In genomic region chr16:58343921-58344320, GRCm38 (mm10) we compare ENCODE assay signal across 25 mouse cellular contexts.
DNase-seq lines count a peak whose midpoint lies in the region; ATAC-seq and TF ChIP-seq lines count a peak whose summit lies in the region.
"Had no signal": no experiment of that assay in that cellular context is flagged by ENCODE, and none has a peak within 500 bp of the region (broad histone marks: within the 10 kb centered on the region; RNA-seq: fewer than 3 reads in every experiment).

No protein-coding gene starts in this region.

- TF ChIP-seq CTCF in C2C12 (IDR thresholded peaks at IDR 0.05; ENCODE audit: control insufficient read depth, insufficient read depth, insufficient read length), result no peak
- no peak for TF ChIP-seq CTCF in embryonic fibroblast, embryonic 13.5 days (IDR thresholded peaks at IDR 0.05; ENCODE audit: borderline replicate concordance, insufficient read depth, low read length)
- no peak for TF ChIP-seq CTCF in heart, adult 2 months (IDR thresholded peaks at IDR 0.05)

- H3K79me3 ChIP-seq in C2C12 (ENCODE audit: low read depth), result no peaks in the 10 kb centered on the region

- intact Hi-C loops in heart, adult 2 months (cut with DNase I), result no loop called here

- H3K27me3 ChIP-seq in hindbrain, embryonic 14.5 days (ENCODE audit: control insufficient read depth, insufficient read depth, low read length), result no peaks in the 10 kb centered on the region
- H3K27me3 ChIP-seq in hindbrain, embryonic 10.5 days (ENCODE audit: insufficient read depth, poor library complexity, severe bottlenecking), result no peaks in the 10 kb centered on the region
- no peaks in the 10 kb centered on the region for H3K27me3 ChIP-seq in C2C12 (ENCODE audit: control insufficient read depth, insufficient read depth, insufficient read length)
- no peaks in the 10 kb centered on the region for H3K27me3 ChIP-seq in heart, adult 2 months (ENCODE audit: control insufficient read depth, insufficient read depth, low read length)
- H3K27me3 ChIP-seq: embryonic facial prominence, embryonic 12.5 days; forebrain, embryonic 12.5 days; Patski had no signal

- TF ChIP-seq EP300 in heart, adult 2 months (IDR thresholded peaks at IDR 0.05; ENCODE audit: insufficient read depth, low read depth, low read length), result no peak

- H3K9ac ChIP-seq in hindbrain, embryonic 14.5 days, result no peak overlapping the region
- H3K9ac ChIP-seq in heart, adult 2 months (ENCODE audit: low read depth, low read length), result no peak overlapping the region
- H3K9ac ChIP-seq: embryonic facial prominence, embryonic 12.5 days; forebrain, embryonic 12.5 days had no signal

- DNase-seq in hindbrain, embryonic 14.5 days (ENCODE audit: low spot score), result peak; percentile 13
- DNase-seq in hindbrain, embryonic 10.5 days (ENCODE audit: low spot score), result no peak
- DNase-seq in kidney, postnatal 10 days, result no peak
- DNase-seq in heart, adult 2 months, result no peak
- DNase-seq: adrenal gland, adult 8-10 months; adrenal gland, postnatal 14 days; adrenal gland, postnatal 36 days; B cell, adult 2 months; cerebellum, adult 11-12 months; cerebellum, adult 2 months; cerebellum, adult 9-10 months; cerebellum, postnatal 10 days; cerebellum, postnatal 25 days had no signal

- no peaks in the 10 kb centered on the region for H3K36me3 ChIP-seq in hindbrain, embryonic 14.5 days (replicated peaks; ENCODE audit: control insufficient read depth, insufficient read depth)
- no peaks in the 10 kb centered on the region for H3K36me3 ChIP-seq in hindbrain, embryonic 10.5 days
- no peaks in the 10 kb centered on the region for H3K36me3 ChIP-seq in C2C12 (ENCODE audit: control insufficient read depth, insufficient read depth)
- no peaks in the 10 kb centered on the region for H3K36me3 ChIP-seq in heart, adult 2 months (ENCODE audit: control insufficient read depth, insufficient read depth, low read length)
- H3K36me3 ChIP-seq: embryonic facial prominence, embryonic 10.5 days; embryonic facial prominence, embryonic 12.5 days; forebrain, embryonic 10.5 days; forebrain, embryonic 12.5 days had no signal

- no peak for ATAC-seq in hindbrain, embryonic 14.5 days (ENCODE audit: low FRiP score)
- no peak for ATAC-seq in frontal cortex, adult (ENCODE audit: low TSS enrichment)
- ATAC-seq: activated CD4-positive, CD25-positive, alpha-beta regulatory T cell, adult 4 months; forebrain, embryonic 14.5 days; forebrain, embryonic 16.5 days; Patski had no signal

- H3K9me3 ChIP-seq in hindbrain, embryonic 14.5 days (ENCODE audit: control insufficient read depth, low read length), result no peaks in the 10 kb centered on the region
- H3K9me3 ChIP-seq in hindbrain, embryonic 10.5 days, result no peaks in the 10 kb centered on the region
- H3K9me3 ChIP-seq: embryonic facial prominence, embryonic 10.5 days; embryonic facial prominence, embryonic 12.5 days; forebrain, embryonic 10.5 days; forebrain, embryonic 12.5 days had no signal

- TF ChIP-seq POLR2A in embryonic fibroblast, embryonic 13.5 days (IDR thresholded peaks at IDR 0.05; ENCODE audit: low read depth, low read length), result no peak
- TF ChIP-seq POLR2A in heart, adult 2 months (IDR thresholded peaks at IDR 0.05; ENCODE audit: insufficient read depth, low read depth, low read length), result no peak

- H3K27ac ChIP-seq in hindbrain, embryonic 14.5 days, result no peak overlapping the region
- no peak overlapping the region for H3K27ac ChIP-seq in hindbrain, embryonic 10.5 days
- H3K27ac ChIP-seq in embryonic fibroblast, embryonic 13.5 days (ENCODE audit: insufficient read depth, low read length), result 0 out of 2 replicates have a peak overlapping the region, but pooled peaks have one; percentile 18
- H3K27ac ChIP-seq in heart, adult 2 months, result no peak overlapping the region
- H3K27ac ChIP-seq: embryonic facial prominence, embryonic 10.5 days; embryonic facial prominence, embryonic 12.5 days; forebrain, embryonic 10.5 days; forebrain, embryonic 12.5 days had no signal

- no peaks in the 10 kb centered on the region for H3K79me2 ChIP-seq in C2C12 (ENCODE audit: control insufficient read depth, insufficient read depth)
- H3K79me2 ChIP-seq in heart, adult 2 months (replicated peaks; ENCODE audit: control insufficient read depth, insufficient read depth, low read length), result no peaks in the 10 kb centered on the region

- H3ac ChIP-seq in C2C12 (ENCODE audit: control insufficient read depth, insufficient read length, low read depth), result no peak overlapping the region

- no peaks in the 10 kb centered on the region for H3K4me1 ChIP-seq in hindbrain, embryonic 14.5 days (replicated peaks; ENCODE audit: control insufficient read depth, insufficient read depth, low read length)
- 0 out of 2 replicates have a peak, but pooled peaks cover 3% of the 10 kb centered on the region for H3K4me1 ChIP-seq in hindbrain, embryonic 10.5 days (replicated peaks)
- H3K4me1 ChIP-seq in embryonic fibroblast, embryonic 13.5 days (ENCODE audit: control insufficient read depth, insufficient read depth, low read length), result no peaks in the 10 kb centered on the region
- H3K4me1 ChIP-seq in heart, adult 2 months (ENCODE audit: control insufficient read depth, insufficient read depth, low read length), result no peaks in the 10 kb centered on the region; the same call in 1 of the 2 replicates
- H3K4me1 ChIP-seq: forebrain, embryonic 12.5 days had no signal

- WGBS in hindbrain, embryonic 14.5 days, result 92% methylated on average over 5 of the region's 5 CpGs
- WGBS in hindbrain, embryonic 10.5 days, result 93% methylated on average over 5 of the region's 5 CpGs
- WGBS in heart, adult 2 months, result 78% methylated on average over 5 of the region's 5 CpGs

- no peak overlapping the region for H3K4me2 ChIP-seq in hindbrain, embryonic 14.5 days (replicated peaks)
- H3K4me2 ChIP-seq: embryonic facial prominence, embryonic 12.5 days; forebrain, embryonic 12.5 days had no signal

- H3K4me3 ChIP-seq in hindbrain, embryonic 14.5 days (replicated peaks; ENCODE audit: low read length), result no peak overlapping the region
- H3K4me3 ChIP-seq in hindbrain, embryonic 10.5 days, result no peak overlapping the region
- H3K4me3 ChIP-seq in C2C12 (ENCODE audit: insufficient read depth, poor library complexity, severe bottlenecking), result no peak overlapping the region
- no peak overlapping the region for H3K4me3 ChIP-seq in embryonic fibroblast, embryonic 13.5 days (ENCODE audit: insufficient read depth, low read length)
- no peak overlapping the region for H3K4me3 ChIP-seq in heart, adult 2 months
- H3K4me3 ChIP-seq: embryonic facial prominence, embryonic 10.5 days; embryonic facial prominence, embryonic 12.5 days; erythroblast, embryonic 14.5 days; forebrain, embryonic 10.5 days; forebrain, embryonic 12.5 days had no signal

TF ChIP-seq in C2C12, 6 proteins besides CTCF, POLR2A, EP300 and RAD21:
- TF ChIP-seq USF1 (IDR thresholded peaks at IDR 0.05; ENCODE audit: low read depth) (no peak), MYOG (IDR thresholded peaks at IDR 0.05; ENCODE audit: control insufficient read depth, extremely low read depth, insufficient read length) (no peak), CEBPB (IDR thresholded peaks at IDR 0.05; ENCODE audit: low read depth) (no peak), MYOD1 (IDR thresholded peaks at IDR 0.05; ENCODE audit: control insufficient read depth, insufficient read length, low read depth) (no peak), FOSL1 (IDR thresholded peaks at IDR 0.05; ENCODE audit: insufficient read depth, low read length, poor library complexity, severe bottlenecking) (peak; percentile 22), MAX (IDR thresholded peaks at IDR 0.05) (no peak)
